Mouse (Mus musculus) left cerebral cortex, postnatal 10 days (tissue): ENCODE results near the gene Add2. TPM values are rescaled to one million over a fixed set of nuclear protein-coding genes. Genes with fewer than 3 reads are reported as not detected.

Source experiments
- DNase-seq, 2 experiments: peaks; one replicate each; pipeline ENCODE4 v3.0.0; 2021 to 2022; ENCODE audit warnings: low spot score in 2 of 2, mixed read lengths in 1 of 2; ENCODE audit errors: extremely low spot score in 1 of 2
- intact Hi-C: fragments of 180-260 bp; cut with DNase I; formaldehyde crosslinking; loops from one replicate; pipeline ENCODE4 v1.15.1; 2025
- total RNA-seq, 2 experiments: library from RNA; stranded (reverse); gene quantifications; 2 replicates each; pipeline ENCODE4 v1.2.3; 2021

Add2 gene
- total RNA-seq, 2 experiments from 2014 or later, result 198 to 206 TPM

- DNase-seq, result no peak
- intact Hi-C loops, result loop anchor here (5.0 kb wide), 1 partner anchor 38 kb away; no protein-coding TSS in a partner anchor
Measured at GRCm38 (mm10) chr6:86069856-86070255, 41.4 kb downstream of the Add2 start.

DNA sequence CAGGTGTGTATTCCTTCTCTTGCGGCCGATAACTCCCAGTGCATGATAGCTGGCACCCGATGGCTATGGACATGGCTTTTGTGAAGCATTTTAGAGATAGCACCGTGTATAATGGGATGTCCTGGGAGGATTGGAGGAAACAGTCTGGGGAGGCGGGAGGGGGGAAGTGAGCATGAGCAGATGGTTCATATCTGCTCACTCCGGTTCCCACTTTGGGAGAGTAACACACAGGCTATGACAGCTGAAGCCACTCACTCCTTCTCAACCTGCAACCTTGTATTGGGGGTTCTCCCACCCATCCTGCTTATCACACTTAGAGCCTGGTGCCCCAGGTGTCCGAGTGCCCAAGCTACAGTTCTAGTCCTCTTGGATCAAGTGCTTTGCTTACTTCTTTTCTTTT, 41.8 kb downstream of the Add2 start:
- no peak for DNase-seq
- intact Hi-C loops, result no loop called here

- intact Hi-C loops, result no loop called here
- DNase-seq, result no peak
Measured at GRCm38 (mm10) chr6:86073882-86074281, 45.4 kb downstream of the Add2 start.

- DNase-seq, result no peak
- intact Hi-C loops, result no loop called here
Measured at GRCm38 (mm10) chr6:86074538-86075204, 46.2 kb downstream of the Add2 start.

DNA sequence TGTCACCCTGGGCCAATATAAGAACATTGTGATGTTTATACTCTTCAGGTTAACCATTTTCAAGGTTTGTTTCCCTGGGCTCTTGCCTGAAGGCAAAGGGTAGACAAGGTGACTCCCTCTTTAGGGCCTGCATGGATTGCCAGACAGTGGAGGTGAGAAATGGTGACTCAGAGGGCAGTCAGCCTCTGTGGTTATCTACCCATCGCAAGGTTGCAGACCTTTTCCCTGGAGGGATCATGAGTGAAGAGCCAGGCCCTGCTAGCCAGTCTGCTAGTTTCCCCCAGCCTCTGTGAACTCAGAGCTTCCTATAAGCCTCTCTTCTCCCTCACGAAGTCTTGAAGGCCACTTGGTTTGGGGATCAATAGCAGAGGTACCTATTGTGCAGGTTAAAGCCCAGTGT, 48.0 kb downstream of the Add2 start:
- no peak for DNase-seq
- intact Hi-C loops, result no loop called here

DNA sequence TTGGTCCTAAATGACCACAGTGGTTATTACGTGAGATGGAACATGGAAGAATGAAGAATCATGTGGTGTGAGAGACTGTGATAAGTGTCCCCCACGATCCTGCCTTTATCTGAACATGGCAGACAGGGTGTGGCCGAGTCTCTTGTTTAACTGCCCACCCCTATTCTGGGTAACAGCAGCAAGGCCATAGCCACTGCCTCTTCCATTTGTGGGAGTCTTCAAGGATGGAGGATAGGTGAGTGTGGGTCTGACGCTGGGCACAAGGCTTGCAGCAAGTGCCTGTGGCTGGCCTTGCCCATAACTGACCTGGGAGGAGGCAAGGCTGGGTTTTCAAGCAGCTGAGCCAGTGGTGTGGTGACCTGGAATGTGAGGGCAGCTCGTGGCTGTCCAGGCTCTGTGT, 49.4 kb downstream of the Add2 start:
- DNase-seq, result no peak
- intact Hi-C loops, result no loop called here

DNA sequence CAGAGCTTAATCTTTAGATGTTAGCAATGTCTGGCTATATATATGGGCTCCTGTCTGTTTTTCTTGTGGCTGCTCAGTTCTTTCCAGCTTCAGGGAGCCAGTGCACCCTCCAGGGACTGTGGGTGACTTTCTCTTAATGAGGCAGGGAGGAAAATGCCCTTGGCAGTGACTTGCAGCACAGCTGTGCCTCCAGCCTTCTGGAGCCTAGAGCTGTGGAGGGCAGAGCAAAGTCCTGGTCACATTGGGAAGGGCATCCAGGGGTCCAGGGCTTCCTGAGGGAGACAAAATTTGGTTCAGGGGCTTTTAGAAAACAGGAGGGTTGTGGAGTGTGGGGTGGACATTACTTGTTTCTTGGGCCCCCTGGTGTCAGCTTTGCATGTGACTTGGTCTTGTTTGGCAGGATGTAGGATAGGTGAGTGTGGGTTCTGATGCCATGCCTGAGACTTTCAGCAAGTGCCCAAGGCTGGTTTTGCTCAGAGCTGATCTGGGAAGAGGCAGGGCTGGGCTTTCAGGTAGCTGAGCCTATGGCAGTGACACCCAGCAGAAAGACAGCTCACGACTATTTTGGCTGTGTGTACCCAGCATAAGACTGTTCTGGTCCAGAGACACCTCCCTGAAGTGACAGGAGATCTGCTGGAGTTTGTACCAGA, 50.0 kb downstream of the Add2 start:
- no peak for DNase-seq
- intact Hi-C loops, result no loop called here

DNA sequence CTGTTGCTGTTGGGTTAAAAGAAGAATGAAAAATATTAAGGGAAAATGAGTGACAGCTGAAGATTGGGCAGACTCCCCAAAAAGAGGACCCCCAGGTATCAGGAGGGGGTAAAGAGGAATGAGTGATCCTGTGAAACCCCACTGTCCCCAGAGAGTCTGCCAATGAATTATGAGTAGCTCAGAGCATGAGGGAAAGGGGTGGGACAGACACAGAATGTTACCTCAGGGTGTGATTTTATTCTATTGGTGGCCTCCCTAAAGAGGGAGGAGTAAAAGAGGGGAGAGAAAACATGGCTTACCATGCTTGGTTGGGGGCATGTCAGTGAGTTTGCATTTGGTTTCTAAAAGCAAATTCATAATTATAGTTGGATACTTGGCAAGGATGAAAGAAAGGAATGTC, 50.8 kb downstream of the Add2 start:
- no peak for DNase-seq
- intact Hi-C loops, result no loop called here

DNA sequence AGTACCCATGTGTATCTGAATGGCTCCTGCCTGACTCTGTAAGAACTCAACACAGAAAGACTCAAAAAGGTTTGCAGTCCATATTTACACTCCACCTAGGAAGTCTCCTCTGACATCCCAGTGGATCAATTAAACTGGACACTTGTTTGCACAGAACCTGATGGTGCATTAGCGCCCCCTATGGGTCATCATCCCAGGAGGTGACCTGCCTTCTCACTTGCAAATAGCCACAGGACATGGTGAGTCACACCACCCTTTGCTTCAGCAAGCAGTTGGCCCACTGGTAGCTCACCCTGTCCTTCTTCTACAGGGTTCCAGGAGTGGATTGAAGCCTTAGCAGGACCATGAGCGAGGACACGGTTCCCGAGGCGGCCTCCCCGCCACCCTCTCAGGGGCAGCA, 57.0 kb downstream of the Add2 start:
- DNase-seq, result peak; percentile 48 to 72
- intact Hi-C loops, result loop anchor here (5.0 kb wide), 1 partner anchor 58 kb away; the partner anchor contains the start of gene Add2

DNA sequence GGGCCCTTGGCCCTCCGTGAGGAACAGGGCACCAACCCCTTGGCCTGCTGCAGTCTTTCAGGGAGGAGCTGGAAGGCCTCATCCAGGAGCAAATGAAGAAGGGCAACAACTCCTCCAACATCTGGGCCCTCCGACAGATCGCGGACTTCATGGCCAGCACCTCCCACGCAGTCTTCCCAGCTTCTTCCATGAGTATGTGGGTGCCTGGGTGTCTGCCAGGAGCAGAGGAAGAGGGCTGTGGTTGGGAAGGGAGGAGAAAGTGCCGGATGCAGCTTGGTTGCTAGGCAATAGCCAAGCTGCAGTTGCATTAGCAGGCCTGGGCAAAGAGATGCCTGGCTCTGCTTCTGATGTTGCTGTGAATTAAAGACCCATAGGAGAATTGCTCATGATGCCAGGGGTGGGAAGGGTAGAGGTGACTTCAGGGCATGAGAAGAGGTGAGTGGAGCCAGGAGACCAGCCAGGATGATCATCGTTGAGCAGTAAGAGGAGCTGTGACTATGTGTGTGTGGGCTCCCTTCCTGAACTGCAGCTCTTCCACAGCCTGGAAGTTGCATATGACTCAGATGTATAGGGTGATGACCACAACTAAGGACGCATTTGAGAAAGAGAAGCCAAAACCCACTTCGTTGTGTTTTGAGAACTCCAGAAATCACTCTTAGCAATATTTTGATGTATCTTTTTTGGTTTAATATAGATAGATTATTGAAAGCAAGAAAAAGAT, 58.5 kb downstream of the Add2 start:
- DNase-seq, result peak; percentile 87 to 90
- intact Hi-C loops, result loop anchor here (5.0 kb wide), 1 partner anchor 60 kb away; the partner anchor contains the start of gene Add2

DNA sequence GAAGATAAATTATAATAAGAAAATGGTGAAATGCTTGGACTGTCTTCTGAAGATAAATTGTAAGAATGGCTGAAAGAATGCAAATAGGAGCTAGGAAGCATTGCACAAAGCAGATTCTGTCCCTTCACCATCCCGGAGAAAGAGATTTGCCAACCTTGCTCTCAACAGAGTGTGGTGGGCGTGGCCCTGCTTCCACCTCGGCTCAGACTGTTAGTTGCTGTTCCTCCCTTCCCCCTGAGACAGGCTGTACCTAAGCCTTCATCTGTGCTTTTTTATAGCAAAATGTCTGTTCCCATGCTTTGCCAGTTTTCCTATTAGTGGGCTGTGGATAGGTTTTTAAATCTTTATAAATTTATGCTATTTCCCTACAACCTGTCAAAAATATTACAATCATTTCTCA, 59.3 kb downstream of the Add2 start:
- DNase-seq, result no peak
- intact Hi-C loops, result loop anchor here (5.0 kb wide), 1 partner anchor 61 kb away; the partner anchor contains the start of gene Add2

GRCm38 (mm10) chr6:86094202-86094838, 65.8 kb downstream of the Add2 start:
- DNase-seq, result no peak
- intact Hi-C loops, result no loop called here

- DNase-seq, result no peak
- intact Hi-C loops, result no loop called here
Measured at GRCm38 (mm10) chr6:86095518-86095917, 67.0 kb downstream of the Add2 start.

- intact Hi-C loops, result no loop called here
- DNase-seq, result no peak
Measured at GRCm38 (mm10) chr6:86096733-86097132, 68.3 kb downstream of the Add2 start.

- DNase-seq, result no peak
- intact Hi-C loops, result no loop called here
Measured at GRCm38 (mm10) chr6:86097155-86097554, 68.7 kb downstream of the Add2 start.

DNA sequence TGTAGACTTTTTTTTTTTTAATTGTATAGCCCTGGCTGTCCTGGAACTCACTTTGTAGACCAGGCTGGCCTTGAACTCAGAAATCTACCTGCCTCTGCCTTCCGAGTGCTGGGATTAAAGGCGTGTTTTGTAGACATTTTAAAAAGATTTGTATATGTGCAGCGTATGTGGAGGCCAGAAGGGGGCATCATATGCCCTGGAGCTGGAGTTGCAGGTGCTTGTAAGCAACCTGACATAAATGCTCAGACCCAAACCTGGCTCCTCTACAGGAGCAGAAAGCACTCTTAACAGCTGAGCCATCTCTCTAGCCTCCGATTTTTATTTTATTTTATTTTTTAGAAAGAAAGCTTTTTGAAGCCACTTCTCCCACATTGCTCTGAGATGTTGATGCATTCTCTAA, 70.5 kb downstream of the Add2 start:
- intact Hi-C loops, result no loop called here
- no peak for DNase-seq

- no peak for DNase-seq
- intact Hi-C loops, result no loop called here
Measured at GRCm38 (mm10) chr6:86101451-86101850, 73.0 kb downstream of the Add2 start.

DNA sequence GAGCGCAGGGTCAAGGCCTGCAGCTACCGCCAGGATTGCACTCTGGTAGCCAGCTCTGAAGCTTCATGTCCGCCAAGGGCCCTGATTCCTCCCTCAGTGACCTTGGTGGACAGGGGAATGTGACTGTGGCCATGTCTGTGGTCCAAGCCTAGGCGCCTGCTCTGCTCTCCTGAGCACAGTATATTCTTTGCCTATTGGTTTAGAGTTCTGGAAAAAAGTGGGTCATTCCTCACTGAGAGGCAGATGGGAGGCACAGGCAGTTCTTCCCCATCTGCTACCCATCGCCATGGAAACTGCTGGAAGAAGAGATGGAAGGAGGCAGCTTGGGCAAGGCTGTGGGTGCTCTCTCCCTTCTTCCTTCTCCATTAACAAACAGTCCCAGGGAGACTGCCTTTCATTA, 74.4 kb downstream of the Add2 start:
- intact Hi-C loops, result no loop called here
- peak in 1 of 2 experiments; percentile 81 for DNase-seq

DNA sequence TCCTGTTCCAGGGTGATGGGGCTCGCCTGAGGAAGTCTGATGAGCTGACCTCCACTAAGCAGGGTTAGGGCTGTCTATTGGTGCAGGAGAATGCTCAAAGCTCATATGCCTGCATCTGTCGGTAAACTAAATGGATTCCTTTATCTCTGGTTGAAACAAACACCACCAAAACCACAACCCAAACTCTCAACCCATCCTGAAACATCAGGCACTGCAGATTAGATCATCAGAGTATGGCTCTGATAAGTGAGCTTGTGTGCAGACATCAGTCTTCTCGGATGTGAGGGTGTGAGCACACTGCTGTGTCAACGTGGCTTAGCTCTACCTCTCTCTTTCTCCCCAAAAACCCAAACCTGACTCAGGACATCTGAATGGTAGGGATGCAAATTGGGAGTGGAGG, 75.1 kb downstream of the Add2 start:
- DNase-seq, result no peak
- intact Hi-C loops, result no loop called here
